Mouse (Mus musculus): ENCODE measurements around the gene Rybp. TPM values are rescaled to one million over a fixed set of nuclear protein-coding genes. Genes with fewer than 3 reads are reported as not detected.

The Rybp gene
- polyA plus RNA-seq, 1 experiment from 2014 or later = 13.7 TPM

DNA sequence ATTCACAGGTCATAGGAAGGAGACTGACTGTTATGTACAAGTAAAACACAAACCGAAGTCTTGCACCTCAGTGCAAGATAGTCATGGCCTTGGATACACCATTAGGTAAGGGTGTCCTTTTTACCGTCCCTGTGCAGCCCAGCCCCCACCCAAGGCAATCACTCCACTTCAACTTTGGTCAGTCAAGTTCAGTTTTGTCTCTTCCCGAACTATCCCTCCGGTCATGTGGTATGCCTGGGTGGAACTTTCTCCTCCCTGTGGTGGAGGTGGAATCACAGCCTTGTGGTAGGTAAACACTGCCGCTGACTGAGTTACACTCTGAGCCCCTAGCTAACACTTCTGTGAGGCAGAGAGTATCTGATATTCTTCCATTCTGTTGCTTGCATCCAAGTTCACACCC is 1.8 kb upstream of the Rybp start:
- Histone ChIP-seq H3K4me3 (ENCODE audit: low read depth, low read length) (no peak overlapping the region), H3K4me2 (no peak overlapping the region), H3K27me3 (ENCODE audit: insufficient read depth, low read length) (no peaks in the 10 kb centered on the region), H3K9ac (no peak overlapping the region), H3K4me1 (ENCODE audit: insufficient read depth) (peaks cover 16% of the 10 kb centered on the region), H3K27ac (ENCODE audit: low read depth) (no peak overlapping the region), H3K36me3 (ENCODE audit: insufficient read depth) (no peaks in the 10 kb centered on the region), H3K9me3 (ENCODE audit: low read depth, low read length) (no peaks in the 10 kb centered on the region)
- no peak for TF ChIP-seq CTCF (IDR thresholded peaks at IDR 0.05; ENCODE audit: low read depth)
- DNase-seq (no peak), ATAC-seq (ENCODE audit: insufficient read depth) (no peak)
- WGBS = 62% methylated on average over 5 of the region's 5 CpGs

DNA sequence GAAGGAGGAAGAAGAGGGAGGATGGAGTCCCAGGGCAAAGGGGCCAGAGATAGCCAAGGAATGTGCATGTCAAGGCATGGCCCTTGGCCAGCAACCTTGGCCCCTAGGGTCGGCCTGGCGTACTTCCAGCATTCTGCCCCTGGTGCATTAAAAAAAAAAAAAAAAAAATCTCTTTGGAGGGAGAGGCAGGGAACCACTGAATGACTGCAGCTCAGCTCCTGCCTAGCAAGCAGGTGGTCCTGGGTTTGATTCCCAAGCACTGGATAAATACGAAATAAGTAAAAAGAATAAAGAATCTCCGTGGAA is 1.4 kb upstream of the Rybp start:
- no peak for TF ChIP-seq CTCF (IDR thresholded peaks at IDR 0.05; ENCODE audit: low read depth)
- peak overlapping the region; percentile 95 for H3K4me2 ChIP-seq
- 39% methylated on average over 4 of the region's 4 CpGs for WGBS

GRCm38 (mm10) chr6:100288016-100288729 is 888 bp upstream of the Rybp start:
- peak overlapping the region; percentile 82 for H3K27ac ChIP-seq (ENCODE audit: low read depth)
- 1% methylated on average over 23 of the region's 23 CpGs for WGBS
- TF ChIP-seq CTCF (IDR thresholded peaks at IDR 0.05; ENCODE audit: low read depth) = no peak
- H3K36me3 ChIP-seq (ENCODE audit: insufficient read depth) = no peaks in the 10 kb centered on the region
- DNase-seq (peak; percentile 34), ATAC-seq (ENCODE audit: insufficient read depth) (peak; percentile 7; the same call in 1 of the 2 replicates)
- no peaks in the 10 kb centered on the region for H3K27me3 ChIP-seq (ENCODE audit: insufficient read depth, low read length)
- peak overlapping the region; percentile 90 for H3K9ac ChIP-seq
- H3K4me2 ChIP-seq = peak overlapping the region; percentile 95
- H3K4me1 ChIP-seq (ENCODE audit: insufficient read depth) = peaks cover 16% of the 10 kb centered on the region
- no peaks in the 10 kb centered on the region for H3K9me3 ChIP-seq (ENCODE audit: low read depth, low read length)
- peak overlapping the region; percentile 75 for H3K4me3 ChIP-seq (ENCODE audit: low read depth, low read length)

More for the DNA sequence above, 1.4 kb upstream of the Rybp start:
- H3K27ac ChIP-seq (ENCODE audit: low read depth) = no peak overlapping the region
- no peak for DNase-seq
- no peaks in the 10 kb centered on the region for H3K9me3 ChIP-seq (ENCODE audit: low read depth, low read length)
- H3K27me3 ChIP-seq (ENCODE audit: insufficient read depth, low read length) = no peaks in the 10 kb centered on the region
- ATAC-seq (ENCODE audit: insufficient read depth) = no peak
- H3K9ac ChIP-seq = no peak overlapping the region; the same call in 1 of the 2 replicates
- no peaks in the 10 kb centered on the region for H3K36me3 ChIP-seq (ENCODE audit: insufficient read depth)
- H3K4me1 ChIP-seq (ENCODE audit: insufficient read depth) = peaks cover 16% of the 10 kb centered on the region
- H3K4me3 ChIP-seq (ENCODE audit: low read depth, low read length) = no peak overlapping the region

DNA sequence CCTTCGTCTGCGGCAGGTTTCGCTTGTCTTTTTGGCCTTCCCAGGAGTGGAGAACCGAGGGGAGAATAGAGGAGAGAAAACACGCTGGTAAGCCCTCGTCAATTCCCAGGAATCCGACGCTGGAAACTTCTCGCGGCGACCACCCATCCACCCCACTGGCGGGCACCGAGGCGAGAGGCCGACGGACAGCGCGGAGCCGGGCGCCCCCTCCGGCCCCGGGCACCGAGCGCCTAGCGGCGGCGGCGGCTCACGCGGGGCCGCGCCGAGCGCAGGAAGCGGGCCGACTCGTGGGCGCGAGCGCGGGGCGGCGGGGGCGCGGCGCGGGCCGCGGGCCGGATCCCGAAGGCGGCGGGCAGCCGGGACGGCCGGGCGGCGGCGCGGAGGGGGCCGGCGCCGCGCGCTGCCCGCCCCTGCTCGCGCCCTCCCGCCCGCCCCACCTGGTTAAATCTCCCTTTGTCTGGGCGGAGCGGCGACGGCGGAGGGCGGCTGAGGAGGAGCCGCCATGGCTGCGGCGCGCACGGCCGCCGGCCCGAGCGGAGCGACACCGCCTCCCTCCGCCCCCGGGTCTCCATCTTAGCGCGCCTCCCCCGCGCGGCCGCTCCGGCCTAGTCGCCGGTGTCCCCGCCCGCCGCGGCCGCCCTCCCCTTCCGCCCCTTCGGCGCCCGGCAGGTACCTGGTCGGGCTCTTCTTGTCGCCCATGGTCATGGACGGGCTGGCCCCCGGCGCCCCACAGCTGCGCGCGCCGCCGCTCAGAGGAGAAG is 532 bp downstream of the Rybp start:
- H3K4me2 ChIP-seq = peak overlapping the region; percentile 62
- H3K4me1 ChIP-seq (ENCODE audit: insufficient read depth) = peaks cover 16% of the 10 kb centered on the region
- peak overlapping the region; percentile 96 for H3K27ac ChIP-seq (ENCODE audit: low read depth)
- ATAC-seq (ENCODE audit: insufficient read depth) = peak; percentile 69
- no peak for TF ChIP-seq CTCF (IDR thresholded peaks at IDR 0.05; ENCODE audit: low read depth)
- WGBS = under 1% methylated on average over 71 of the region's 117 CpGs
- DNase-seq = peak; percentile 76
- peak overlapping the region; percentile 75 for H3K4me3 ChIP-seq (ENCODE audit: low read depth, low read length)
- H3K36me3 ChIP-seq (ENCODE audit: insufficient read depth) = no peaks in the 10 kb centered on the region
- no peaks in the 10 kb centered on the region for H3K27me3 ChIP-seq (ENCODE audit: insufficient read depth, low read length)
- peak overlapping the region; percentile 90 for H3K9ac ChIP-seq
- H3K9me3 ChIP-seq (ENCODE audit: low read depth, low read length) = no peaks in the 10 kb centered on the region

DNA sequence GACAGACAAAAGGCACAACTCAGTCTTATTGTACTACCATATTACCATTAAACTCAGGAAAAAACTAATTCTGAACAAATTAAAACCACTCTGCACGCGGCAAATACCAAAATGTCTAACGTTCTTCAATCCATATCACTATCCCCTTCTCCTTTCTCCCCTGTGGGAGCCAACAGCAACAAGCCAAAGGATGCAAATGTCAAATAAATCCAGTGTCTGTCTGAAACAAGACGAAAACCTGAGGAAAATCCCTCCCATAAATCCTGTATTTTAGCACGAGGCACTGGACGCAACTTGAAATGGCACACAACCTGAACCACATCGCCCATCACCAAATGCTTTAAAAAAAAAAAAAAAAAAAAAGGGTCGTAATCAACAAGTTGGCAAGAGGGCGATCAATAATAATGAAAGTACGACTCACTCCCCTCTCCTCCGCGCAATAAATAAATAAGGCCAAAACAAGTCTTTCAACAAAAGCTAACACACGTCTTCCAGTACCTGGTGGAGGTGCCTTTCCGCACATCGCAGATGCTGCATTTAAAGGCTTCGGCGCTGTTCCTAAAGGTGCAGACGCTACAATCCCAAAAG is 1.2 kb downstream of the Rybp start:
- peak overlapping the region; percentile 90 for H3K9ac ChIP-seq
- WGBS = 1% methylated on average over 18 of the region's 18 CpGs
- no peak for TF ChIP-seq CTCF (IDR thresholded peaks at IDR 0.05; ENCODE audit: low read depth)
- H3K27me3 ChIP-seq (ENCODE audit: insufficient read depth, low read length) = no peaks in the 10 kb centered on the region
- H3K4me2 ChIP-seq = peak overlapping the region; percentile 62
- H3K27ac ChIP-seq (ENCODE audit: low read depth) = peak overlapping the region; percentile 96; the same call in 1 of the 2 replicates
- peak overlapping the region; percentile 75 for H3K4me3 ChIP-seq (ENCODE audit: low read depth, low read length)
- H3K4me1 ChIP-seq (ENCODE audit: insufficient read depth) = peaks cover 16% of the 10 kb centered on the region
- no peaks in the 10 kb centered on the region for H3K36me3 ChIP-seq (ENCODE audit: insufficient read depth)
- DNase-seq = peak; percentile 12
- no peaks in the 10 kb centered on the region for H3K9me3 ChIP-seq (ENCODE audit: low read depth, low read length)
- ATAC-seq (ENCODE audit: insufficient read depth) = no peak

- DNase-seq = no peak
- no peaks in the 10 kb centered on the region for H3K27me3 ChIP-seq (ENCODE audit: insufficient read depth, low read length)
- WGBS = 88% methylated on average over 1 of the region's 1 CpGs
These were observed 8.4 kb downstream of the Rybp start for GRCm38 (mm10) chr6:100278841-100279240.

GRCm38 (mm10) chr6:100276344-100276743 is 10.9 kb downstream of the Rybp start:
- no peaks in the 10 kb centered on the region for H3K36me3 ChIP-seq (ENCODE audit: insufficient read depth)
- H3K4me2 ChIP-seq = no peak overlapping the region
- no peak overlapping the region for H3K4me3 ChIP-seq (ENCODE audit: low read depth, low read length)
- H3K9me3 ChIP-seq (ENCODE audit: low read depth, low read length) = no peaks in the 10 kb centered on the region
- no peak for ATAC-seq (ENCODE audit: insufficient read depth)
- no peak overlapping the region for H3K9ac ChIP-seq
- DNase-seq = no peak
- no peaks in the 10 kb centered on the region for H3K27me3 ChIP-seq (ENCODE audit: insufficient read depth, low read length)
- 79% methylated on average over 3 of the region's 3 CpGs for WGBS
- H3K27ac ChIP-seq (ENCODE audit: low read depth) = no peak overlapping the region
- TF ChIP-seq CTCF (IDR thresholded peaks at IDR 0.05; ENCODE audit: low read depth) = no peak
- H3K4me1 ChIP-seq (ENCODE audit: insufficient read depth) = 0 out of 2 replicates have a peak, but pooled peaks cover 4% of the 10 kb centered on the region

More at GRCm38 (mm10) chr6:100278841-100279240, 8.4 kb downstream of the Rybp start:
- no peak for TF ChIP-seq CTCF (IDR thresholded peaks at IDR 0.05; ENCODE audit: low read depth)
- H3K36me3 ChIP-seq (ENCODE audit: insufficient read depth) = no peaks in the 10 kb centered on the region
- H3K9me3 ChIP-seq (ENCODE audit: low read depth, low read length) = no peaks in the 10 kb centered on the region
- no peak overlapping the region for H3K4me2 ChIP-seq
- H3K4me1 ChIP-seq (ENCODE audit: insufficient read depth) = 0 out of 2 replicates have a peak, but pooled peaks cover 4% of the 10 kb centered on the region
- no peak overlapping the region for H3K9ac ChIP-seq
- no peak overlapping the region for H3K4me3 ChIP-seq (ENCODE audit: low read depth, low read length)
- no peak overlapping the region for H3K27ac ChIP-seq (ENCODE audit: low read depth)
- no peak for ATAC-seq (ENCODE audit: insufficient read depth)

Measured in lung, embryonic 14.5 days (tissue).